Mouse (Mus musculus): ENCODE measurements at regions not wholly inside any gene's neighbourhood (a gene's known extent, or its start where the extent isn't known, plus 50 kb on each side); places are given as distances from the start of the nearest gene placed in this dataset.
A peak's percentile ranks its signal among the peaks of the same experiment; 100 is the strongest.

GRCm38 (mm10) chrX:47229506-47229905 lies 663.3 kb downstream of the Smarca1 start:
- no peak for DNase-seq (ENCODE audit: low spot score)

GRCm38 (mm10) chrX:47182902-47183301 lies 709.9 kb downstream of the Smarca1 start:
- DNase-seq (ENCODE audit: low spot score), result no peak

GRCm38 (mm10) chrX:47157742-47158141 lies 735.0 kb downstream of the Smarca1 start:
- no peak for DNase-seq (ENCODE audit: low spot score)

- peak; percentile 2 for DNase-seq (ENCODE audit: low spot score)
Observed at GRCm38 (mm10) chrX:47124140-47124928, 768.4 kb downstream of the Smarca1 start.

Measured in retina, embryonic 14.5 days (tissue).